Mouse (Mus musculus) olfactory bulb, adult 2 months (tissue): ENCODE data around the gene Fam189a1. TPM values are rescaled to one million over a fixed set of nuclear protein-coding genes. Genes with fewer than 3 reads are reported as not detected.

Experiments used
- H3K27ac ChIP-seq: fragments of 200-500 bp; 2 replicates; pipeline ENCODE4 v1.5.1; 2012; ENCODE audit warnings: low read depth, low read length; ENCODE audit not compliant: insufficient read depth
- H3K4me1 ChIP-seq: fragments of 200-500 bp; 2 replicates; pipeline ENCODE4 v1.6.1; 2012; ENCODE audit warnings: low read length; ENCODE audit not compliant: control insufficient read depth, insufficient read depth
- H3K4me3 ChIP-seq: fragments of 200-500 bp; 2 replicates; pipeline ENCODE4 v1.5.1; 2012; ENCODE audit warnings: mild to moderate bottlenecking, low read depth, low read length, moderate library complexity; ENCODE audit not compliant: insufficient read depth
- CTCF ChIP-seq: fragments of 200-500 bp; IDR thresholded peaks from 2 replicates; pipeline ENCODE4 v1.5.1; 2012; ENCODE audit warnings: low read depth, mild to moderate bottlenecking, low read length, moderate library complexity; ENCODE audit not compliant: insufficient read depth
- POLR2A ChIP-seq: fragments of 200-500 bp; IDR thresholded peaks from 2 replicates; pipeline ENCODE4 v1.6.1; 2012; ENCODE audit warnings: mild to moderate bottlenecking, low read depth, low read length, moderate library complexity; ENCODE audit not compliant: insufficient read depth
- WGBS: fragments of 180-500 bp; shearing (Covaris S2); methylation state at CpG from one replicate; pipeline ENCODE4 v1.1.7; 2018; 5-methylcytosine and 5-hydroxymethylcytosine counted together
- polyA plus RNA-seq: library from polyadenylated mRNA; stranded (reverse); fragments of >200 nt; gene quantifications from 2 replicates; pipeline ENCODE4 v1.2.4, GENCODE M21; 2012; ENCODE audit warnings: low replicate concordance; ENCODE audit not compliant: missing spikeins, insufficient read depth, insufficient read length

Fam189a1 gene
- polyA plus RNA-seq, 1 experiment: not detected

DNA sequence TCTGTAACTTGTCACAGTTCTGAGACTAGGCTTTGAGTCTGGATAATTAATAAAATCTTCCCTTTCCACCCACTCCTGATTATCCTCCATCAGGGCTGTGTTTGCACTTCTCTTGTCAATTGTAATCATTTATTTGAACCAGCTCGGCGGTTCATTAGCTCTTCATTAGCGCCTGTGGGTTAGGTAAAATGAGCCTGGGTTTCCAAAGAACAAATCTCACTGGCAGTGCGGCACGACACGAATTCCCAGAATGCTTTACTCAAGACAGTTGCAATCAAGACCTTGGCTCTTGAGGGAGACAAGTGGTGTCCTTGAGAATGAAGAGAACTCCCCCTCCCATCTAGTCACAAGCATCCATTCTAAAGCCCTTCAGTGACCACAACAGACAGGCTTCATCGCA, 124.6 kb downstream of the Fam189a1 start:
- Histone ChIP-seq H3K27ac (no peak overlapping the region), H3K4me1 (no peaks in the 10 kb centered on the region), H3K4me3 (no peak overlapping the region)
- TF ChIP-seq POLR2A: no peak
- no peak for TF ChIP-seq CTCF
- 76% methylated on average over 7 of the region's 7 CpGs for WGBS

DNA sequence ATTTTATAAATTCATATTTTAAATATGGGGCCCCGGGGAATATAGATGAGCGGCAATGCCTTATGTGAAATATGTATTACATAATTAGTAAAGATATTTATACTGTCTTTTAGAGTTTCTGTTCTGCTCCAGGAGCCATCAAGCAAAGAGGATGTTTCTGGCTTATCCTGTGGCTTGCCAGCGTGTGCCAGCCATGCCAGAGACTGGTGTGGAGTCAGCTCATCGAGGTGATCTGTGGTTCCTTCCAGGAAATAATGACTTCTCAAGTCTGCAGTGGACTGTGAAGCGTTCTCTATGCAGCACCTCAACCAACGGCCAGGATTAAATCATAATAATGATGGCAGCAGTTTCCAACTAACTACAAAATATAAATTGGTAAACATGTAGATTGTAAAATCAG, 125.2 kb downstream of the Fam189a1 start:
- Histone ChIP-seq H3K4me3 (no peak overlapping the region), H3K4me1 (no peaks in the 10 kb centered on the region), H3K27ac (no peak overlapping the region)
- TF ChIP-seq POLR2A (no peak), CTCF (no peak)
- WGBS: 88% methylated on average over 6 of the region's 6 CpGs

DNA sequence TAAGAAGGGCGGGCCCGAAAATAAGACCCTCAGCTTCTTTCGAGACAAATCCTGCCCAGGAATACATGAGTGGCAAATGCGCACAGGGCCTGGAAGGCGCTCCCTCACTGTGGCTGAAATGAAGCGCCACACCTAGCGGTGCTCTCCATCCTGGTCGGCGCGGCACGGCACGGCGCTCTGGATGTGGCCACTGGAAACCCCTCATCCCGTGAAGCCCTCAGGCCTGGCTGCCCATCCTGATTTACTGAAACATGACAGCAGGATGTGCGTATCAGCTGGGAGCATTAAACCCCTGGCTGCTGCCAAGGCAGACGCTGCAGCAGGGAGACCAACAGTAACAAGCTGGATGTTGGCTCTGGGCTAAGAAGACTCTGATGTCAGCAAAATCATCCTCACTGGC, 126.4 kb downstream of the Fam189a1 start:
- no peak for TF ChIP-seq CTCF
- no peak for TF ChIP-seq POLR2A
- 92% methylated on average over 16 of the region's 16 CpGs for WGBS
- H3K4me1 ChIP-seq: no peaks in the 10 kb centered on the region
- no peak overlapping the region for H3K4me3 ChIP-seq
- no peak overlapping the region for H3K27ac ChIP-seq

GRCm38 (mm10) chr7:65021298-65021697, 135.1 kb downstream of the Fam189a1 start:
- Histone ChIP-seq H3K4me1 (peaks cover 5% of the 10 kb centered on the region; the same call in 1 of the 2 replicates), H3K4me3 (no peak overlapping the region), H3K27ac (no peak overlapping the region)
- TF ChIP-seq POLR2A: no peak
- 53% methylated on average over 2 of the region's 2 CpGs for WGBS

GRCm38 (mm10) chr7:65018036-65018679, 138.2 kb downstream of the Fam189a1 start:
- peaks cover 5% of the 10 kb centered on the region; the same call in 1 of the 2 replicates for H3K4me1 ChIP-seq
- H3K27ac ChIP-seq: no peak overlapping the region
- WGBS: 51% methylated on average over 8 of the region's 8 CpGs
- no peak overlapping the region for H3K4me3 ChIP-seq
- TF ChIP-seq CTCF (no peak), POLR2A (no peak)

- 74% methylated on average over 5 of the region's 5 CpGs for WGBS
- peaks cover 5% of the 10 kb centered on the region; the same call in 1 of the 2 replicates for H3K4me1 ChIP-seq
- no peak overlapping the region for H3K27ac ChIP-seq
- H3K4me3 ChIP-seq: no peak overlapping the region
- no peak for TF ChIP-seq POLR2A
- no peak for TF ChIP-seq CTCF
Measured at GRCm38 (mm10) chr7:65017348-65017747, 139.0 kb downstream of the Fam189a1 start.

GRCm38 (mm10) chr7:65011133-65011532, 145.2 kb downstream of the Fam189a1 start:
- TF ChIP-seq POLR2A (no peak), CTCF (no peak)
- Histone ChIP-seq H3K4me1 (no peaks in the 10 kb centered on the region), H3K4me3 (no peak overlapping the region), H3K27ac (no peak overlapping the region)
- 47% methylated on average over 6 of the region's 6 CpGs for WGBS

GRCm38 (mm10) chr7:65010275-65010674, 146.1 kb downstream of the Fam189a1 start:
- Histone ChIP-seq H3K4me1 (no peaks in the 10 kb centered on the region), H3K4me3 (no peak overlapping the region), H3K27ac (no peak overlapping the region)
- 70% methylated on average over 6 of the region's 6 CpGs for WGBS
- TF ChIP-seq CTCF (no peak), POLR2A (no peak)

- H3K4me3 ChIP-seq: no peak overlapping the region
- no peak overlapping the region for H3K27ac ChIP-seq
- TF ChIP-seq CTCF (no peak), POLR2A (no peak)
- 65% methylated on average over 2 of the region's 2 CpGs for WGBS
- H3K4me1 ChIP-seq: no peaks in the 10 kb centered on the region
Measured at GRCm38 (mm10) chr7:65005731-65006130, 150.6 kb downstream of the Fam189a1 start.
